Mouse (Mus musculus) left cerebral cortex, postnatal 4 days (tissue): ENCODE measurements around the gene Lmln. TPM values are rescaled to one million over a fixed set of nuclear protein-coding genes. Genes with fewer than 3 reads are reported as not detected.
"Not testable (repeated sequence)": the region's sequence is repeated elsewhere in the genome, so short reads cannot be mapped to it uniquely, and the experiment has no call there.

Experiments
- DNase-seq: peaks from one replicate; pipeline ENCODE4 v3.0.0-alpha.2; 2022
- intact Hi-C: fragments of 180-260 bp; cut with DNase I; formaldehyde crosslinking; loops from one replicate; pipeline ENCODE4 v1.15.1; 2025
- microRNA-seq: library from miRNA; unstranded; fragments of <30 nt; microRNA quantifications from one replicate; pipeline ENCODE4 v1.2.0, GENCODE M21; 2022
- total RNA-seq, 2 experiments: library from RNA; stranded (reverse); gene quantifications; 2 replicates each; pipeline ENCODE4 v1.2.3; 2021

Gene Lmln
- total RNA-seq, 2 experiments from 2014 or later, result 16.2 to 17.1 TPM

DNA sequence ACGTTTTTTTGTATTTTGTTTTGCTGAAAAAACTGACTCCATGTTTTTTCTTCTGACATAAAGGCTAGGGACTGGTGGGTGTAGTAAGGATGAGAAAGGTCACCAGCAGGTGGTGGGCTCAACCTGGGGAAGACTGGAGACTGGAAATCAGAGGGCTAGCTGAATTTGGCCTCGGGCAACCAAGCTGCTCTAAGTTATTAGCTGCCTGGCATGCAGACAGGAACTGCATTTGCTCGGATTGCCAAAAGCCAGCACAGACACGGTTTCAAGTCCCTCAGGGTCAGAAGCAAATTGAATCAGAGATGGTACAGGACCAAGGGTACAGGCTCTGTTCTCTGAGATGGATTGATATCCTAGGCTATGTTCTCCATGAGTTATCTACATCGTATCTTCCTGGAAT is 110.8 kb downstream of the Lmln start:
- DNase-seq, result peak; percentile 44
- intact Hi-C loops, result no loop called here

DNA sequence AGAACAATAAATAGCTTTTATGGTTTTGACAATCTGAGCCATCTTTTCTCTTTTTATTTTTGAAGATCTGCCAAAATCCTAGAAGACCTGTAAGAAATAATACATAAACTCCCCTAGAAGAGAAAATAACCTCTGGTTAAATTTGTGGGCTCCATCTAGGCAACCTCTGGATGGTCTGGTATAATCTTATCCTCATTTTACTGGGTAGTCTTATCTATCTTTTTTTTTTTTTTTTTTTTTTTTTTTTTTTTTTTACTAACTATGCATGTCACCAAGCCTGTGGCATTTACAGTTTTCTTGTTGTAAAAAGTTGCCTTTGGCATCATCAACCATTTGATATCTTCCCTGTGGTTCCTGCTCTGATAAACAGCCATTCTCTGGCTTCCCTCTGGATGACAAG is 112.4 kb downstream of the Lmln start:
- intact Hi-C loops, result no loop called here

DNA sequence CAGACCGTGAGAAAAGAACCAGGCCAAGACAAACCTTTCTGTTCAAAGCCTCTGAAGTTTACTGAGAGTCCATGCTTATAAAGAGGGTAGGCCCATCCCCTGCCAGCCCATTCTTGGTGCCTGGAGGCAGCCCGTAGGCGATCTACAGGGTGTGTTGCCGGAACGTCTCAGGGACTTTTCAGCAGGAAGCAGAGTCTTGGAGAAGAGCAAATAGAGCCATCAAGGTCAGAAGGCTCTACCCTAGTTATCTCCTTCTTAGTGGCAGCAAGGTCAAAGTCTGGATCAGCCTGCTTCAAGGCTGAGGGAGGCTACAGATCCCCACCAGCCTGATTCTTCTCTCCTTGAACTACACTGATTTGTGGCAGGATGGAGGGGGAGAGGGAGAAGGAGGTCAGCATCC is 114.5 kb downstream of the Lmln start:
- intact Hi-C loops, DNase-seq: not testable (repeated sequence)

More for the DNA sequence above, 112.4 kb downstream of the Lmln start:
- no peak for DNase-seq

Small RNA genes lying within 50 kb of the gene (microRNA-seq; reads per million reads assigned to microRNA genes)
- gene Gm22231 (not detected), gene Mir1947 (4.8 reads per million, percentile 11 among the genes with 10 or more reads in this experiment)

Other genes starting within 250 kb of the Lmln start
- 100 to 1,000 TPM; 120 to 139 TPM for gene Fyttd1, start 185.0 kb upstream of the Lmln start, total RNA-seq
- gene Rubcn, start 184.8 kb upstream of the Lmln start, total RNA-seq, result 10 to 100 TPM; 72.4 to 78.3 TPM
- 10 to 100 TPM; 46.9 to 47.9 TPM for gene Lrch3, start 148.4 kb upstream of the Lmln start, total RNA-seq
- gene Iqcg, start 6.3 kb upstream of the Lmln start, total RNA-seq, result 1 to 10 TPM; 5.2 to 8.3 TPM
- 100 to 1,000 TPM; 300 to 327 TPM for gene Rpl35a, start 6.1 kb upstream of the Lmln start, total RNA-seq
- 10 to 100 TPM; 26.8 to 27.4 TPM for gene Osbpl11, start 122.5 kb downstream of the Lmln start, total RNA-seq
- 10 to 100 TPM; 62.4 to 68.3 TPM for gene Snx4, start 188.9 kb downstream of the Lmln start, total RNA-seq